Mouse (Mus musculus): ENCODE measurements at regions not wholly inside any gene's neighbourhood (a gene's known extent, or its start where the extent isn't known, plus 50 kb on each side); places are given as distances from the start of the nearest gene placed in this dataset.
"Not testable (repeated sequence)": the region's sequence is repeated elsewhere in the genome, so short reads cannot be mapped to it uniquely, and the experiment has no call there.

DNA sequence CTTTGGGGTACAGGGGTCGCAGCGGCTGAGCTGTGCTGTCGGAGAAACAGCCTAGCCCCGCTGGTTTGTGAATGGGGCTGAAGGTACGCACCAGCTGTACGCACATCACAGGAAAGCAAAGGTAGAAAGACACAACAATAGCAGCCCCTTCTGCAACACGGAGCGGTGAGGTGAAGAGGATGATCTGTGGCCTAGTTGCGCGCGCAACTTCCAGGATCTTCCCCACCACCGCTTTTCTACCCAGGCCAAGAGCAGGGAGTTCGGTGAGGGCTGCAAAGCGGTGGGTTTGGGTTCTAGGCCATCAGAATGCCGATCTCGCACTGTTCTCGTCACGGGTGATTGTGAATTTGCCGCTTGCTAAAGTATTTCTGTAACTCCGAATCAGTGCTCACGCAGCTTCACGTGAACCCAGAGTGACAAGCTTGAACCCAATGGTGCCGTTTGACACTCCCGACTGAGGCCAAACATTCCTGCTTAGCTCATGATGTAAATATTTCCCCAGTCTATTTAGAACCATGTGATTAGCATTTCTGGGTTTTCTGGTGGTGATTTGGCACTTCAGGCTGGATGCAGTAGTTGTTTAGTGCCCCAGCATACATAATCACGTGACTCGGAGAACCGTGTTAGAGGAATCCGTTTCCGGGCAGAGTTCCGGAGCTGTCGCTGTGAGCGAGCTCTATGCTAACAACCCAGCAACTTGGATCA, 54.7 kb downstream of the Cryaa start:
- in situ Hi-C loops (cut with MboI, MseI): loop anchor here (10.0 kb wide), 1 partner anchor 782 kb away; no protein-coding TSS in a partner anchor

- in situ Hi-C loops (cut with MboI, MseI): loop anchor here (10.0 kb wide), 1 partner anchor 780 kb away; no protein-coding TSS in a partner anchor
Observed at GRCm38 (mm10) chr17:31734521-31734920, 56.9 kb downstream of the Cryaa start.

GRCm38 (mm10) chr17:31736716-31737115, 59.1 kb downstream of the Cryaa start:
- in situ Hi-C loops (cut with MboI, MseI): loop anchor here (10.0 kb wide), 1 partner anchor 778 kb away; no protein-coding TSS in a partner anchor

DNA sequence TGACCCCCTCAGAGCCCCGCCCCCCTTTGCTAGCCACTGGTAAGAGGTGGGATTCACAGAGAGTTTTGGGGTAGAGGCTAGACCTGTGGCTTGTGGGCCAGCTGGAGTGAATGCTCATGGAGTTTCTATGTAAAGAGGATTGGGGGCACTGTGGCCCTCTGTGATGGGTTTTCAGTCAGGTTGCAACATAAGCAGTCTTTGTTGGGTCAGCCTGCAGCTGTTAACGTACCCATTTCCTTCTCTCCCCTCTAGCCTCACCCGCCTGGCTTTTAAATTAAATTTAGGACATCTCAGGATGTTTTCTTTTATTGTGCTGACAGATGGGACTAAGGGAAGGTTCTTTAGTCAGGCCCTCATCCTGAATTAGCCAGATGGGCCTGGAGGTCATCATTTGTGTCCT, 60.6 kb downstream of the Cryaa start:
- in situ Hi-C loops (cut with MboI, MseI): loop anchor here (10.0 kb wide), 1 partner anchor 777 kb away; no protein-coding TSS in a partner anchor

DNA sequence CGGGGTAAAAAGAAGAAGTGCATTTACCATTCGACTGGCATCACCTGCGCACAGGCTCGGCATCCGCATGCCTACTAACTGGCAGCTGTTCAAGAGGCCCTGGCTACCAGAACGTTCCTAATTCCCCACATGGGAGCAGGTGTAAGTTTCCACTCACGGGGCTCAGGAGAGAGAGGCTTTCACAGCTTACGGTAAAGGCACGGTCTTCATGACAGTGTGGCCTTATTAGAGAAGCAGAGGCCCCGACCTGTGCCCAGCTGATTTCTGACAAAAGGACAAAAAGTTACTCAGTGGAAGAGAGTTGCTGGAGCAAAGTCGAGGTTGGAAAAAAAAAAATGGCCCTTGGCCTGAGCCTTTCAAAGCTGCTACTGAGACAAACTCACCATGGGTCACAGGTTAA, 62.0 kb downstream of the Cryaa start:
- in situ Hi-C loops (cut with MboI, MseI): loop anchor here (10.0 kb wide), 1 partner anchor 775 kb away; no protein-coding TSS in a partner anchor

DNA sequence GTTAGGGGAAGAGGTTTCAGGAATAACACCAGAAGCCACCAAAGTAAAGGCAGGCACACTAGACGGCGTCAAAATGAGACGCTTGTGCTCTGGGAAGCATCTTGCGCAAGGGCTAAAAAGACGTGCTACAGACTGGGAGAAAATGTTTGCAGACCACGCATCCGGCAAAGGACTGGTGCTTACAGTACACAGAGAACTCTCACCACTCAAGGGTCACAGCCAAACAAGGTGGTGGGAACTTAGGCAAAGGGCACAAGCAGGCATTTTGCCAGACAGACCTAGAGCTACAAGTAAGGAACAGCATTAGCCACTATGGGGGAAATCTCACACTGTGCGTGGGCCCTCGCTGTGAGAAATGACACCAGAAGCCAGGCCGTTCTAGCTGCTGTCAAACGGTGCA, 62.5 kb downstream of the Cryaa start:
- in situ Hi-C loops (cut with MboI, MseI): no loop called here

- in situ Hi-C loops (cut with MboI, MseI): no loop called here
Observed at GRCm38 (mm10) chr17:31743656-31744055, 66.0 kb downstream of the Cryaa start.

DNA sequence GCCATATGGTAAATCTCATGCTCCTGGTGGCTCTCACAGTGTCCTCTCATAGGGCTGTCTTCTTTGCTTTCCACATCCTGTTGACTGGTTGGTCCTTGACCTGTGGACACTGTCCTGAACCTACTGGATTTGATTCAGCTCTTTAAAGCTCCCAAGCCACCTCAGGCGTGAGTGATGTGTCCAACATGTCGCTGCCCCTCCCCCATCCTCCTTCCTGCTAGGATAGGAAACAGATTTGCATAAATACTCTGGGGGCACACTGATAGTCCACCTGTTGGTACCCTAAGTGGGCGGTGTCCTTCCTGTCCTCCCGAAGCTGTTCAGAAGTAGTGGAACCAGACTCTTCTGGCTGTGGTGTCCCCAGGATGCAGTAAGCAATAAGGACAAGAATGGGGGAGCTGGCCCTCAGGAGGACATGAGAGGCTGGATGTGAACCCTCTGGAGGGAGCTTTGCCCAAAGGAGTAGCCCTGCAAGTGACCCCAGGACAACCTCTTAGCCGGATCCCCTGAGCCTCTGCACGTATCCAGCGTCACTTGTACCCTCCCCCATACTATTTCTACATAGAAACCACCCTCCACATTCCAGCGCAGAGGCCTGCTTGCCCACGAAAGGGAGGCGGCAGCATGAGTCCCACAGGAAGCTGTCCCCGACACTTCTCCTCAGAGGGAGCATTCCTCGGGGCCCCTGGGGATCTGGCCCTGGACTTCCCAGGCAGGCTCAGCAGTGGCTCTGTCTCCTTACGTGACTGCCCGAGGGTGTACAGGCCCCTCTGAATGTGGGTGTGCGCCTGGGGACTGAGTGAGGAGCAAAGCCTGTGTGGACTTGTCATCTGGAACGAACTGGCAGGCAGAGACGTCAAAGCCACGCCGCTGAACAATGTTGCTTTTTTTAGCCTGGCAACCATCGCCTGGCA, 68.8 kb downstream of the Cryaa start:
- in situ Hi-C loops (cut with MboI, MseI): loop anchor here (5.0 kb wide), 1 partner anchor 49 kb away; no protein-coding TSS in a partner anchor

DNA sequence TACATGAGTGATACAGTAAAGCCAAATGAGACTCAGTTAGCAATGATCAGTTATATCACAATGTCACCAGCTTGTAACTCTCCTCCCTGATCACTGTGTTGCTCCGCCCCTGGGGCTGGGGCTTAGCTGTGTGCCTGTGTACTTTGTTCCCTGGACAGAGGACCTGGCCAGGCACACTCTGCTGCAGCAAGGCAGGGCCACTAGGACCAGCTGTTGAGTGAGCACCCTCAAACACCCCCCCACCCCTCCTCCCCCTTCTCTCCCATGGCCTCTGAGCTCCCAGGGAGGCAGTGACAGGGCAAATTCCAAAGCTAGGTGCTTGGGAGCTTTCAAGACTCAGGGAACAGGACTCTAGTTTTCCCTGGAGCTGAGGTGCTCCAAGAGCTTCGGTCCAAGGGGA, 70.0 kb downstream of the Cryaa start:
- in situ Hi-C loops (cut with MboI, MseI): loop anchor here (5.0 kb wide), 1 partner anchor 50 kb away; no protein-coding TSS in a partner anchor

GRCm38 (mm10) chr17:31748158-31748557, 70.6 kb downstream of the Cryaa start:
- in situ Hi-C loops (cut with MboI, MseI): loop anchor here (5.0 kb wide), 1 partner anchor 51 kb away; no protein-coding TSS in a partner anchor

DNA sequence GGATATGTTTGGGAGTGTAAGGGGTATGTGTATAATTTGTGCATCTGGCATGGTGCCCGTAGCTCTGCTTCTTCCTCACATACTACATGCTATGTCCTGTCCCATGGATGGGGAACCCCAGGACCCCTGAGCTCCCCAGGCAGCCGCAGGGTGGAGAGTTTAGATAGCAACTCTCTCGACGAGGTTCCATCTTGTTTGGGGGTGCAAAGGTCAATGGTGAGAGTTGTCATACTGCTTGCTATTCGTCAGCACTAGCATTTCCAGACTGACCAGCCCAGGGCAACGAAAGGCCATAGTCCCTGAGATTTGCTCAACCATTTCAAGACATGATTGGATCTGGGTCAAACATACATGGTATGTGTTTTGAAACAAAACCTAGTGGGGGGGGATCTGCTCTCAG, 71.4 kb downstream of the Cryaa start:
- in situ Hi-C loops (cut with MboI, MseI): loop anchor here (5.0 kb wide), 1 partner anchor 52 kb away; no protein-coding TSS in a partner anchor

DNA sequence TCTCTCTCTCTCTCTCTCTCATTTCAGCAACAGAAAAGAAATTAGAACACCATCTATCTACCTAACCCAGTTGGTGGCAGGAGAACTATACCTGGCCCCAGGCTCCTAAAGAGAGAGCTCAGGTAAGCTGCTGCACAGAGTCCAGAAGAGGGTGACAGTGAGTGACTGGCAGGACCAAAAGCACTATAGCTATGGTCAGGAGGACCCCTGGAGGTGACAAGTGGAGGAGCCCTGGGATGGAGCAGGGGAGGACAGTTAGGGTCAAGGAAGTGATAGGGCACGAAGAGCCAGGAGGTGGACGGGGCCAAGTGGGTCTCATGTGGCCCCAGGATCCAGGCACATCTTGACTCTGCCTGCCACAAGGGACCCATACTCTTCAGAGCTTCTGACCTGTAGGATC, 73.7 kb downstream of the Cryaa start:
- in situ Hi-C loops (cut with MboI, MseI): no loop called here

GRCm38 (mm10) chr17:31753113-31753858, 75.7 kb downstream of the Cryaa start:
- in situ Hi-C loops (cut with MboI, MseI): no loop called here

GRCm38 (mm10) chr17:31753859-31754229, 76.2 kb downstream of the Cryaa start:
- in situ Hi-C loops (cut with MboI, MseI): no loop called here

- in situ Hi-C loops (cut with MboI, MseI): no loop called here
Observed at GRCm38 (mm10) chr17:31760465-31760864, 82.9 kb downstream of the Cryaa start.

DNA sequence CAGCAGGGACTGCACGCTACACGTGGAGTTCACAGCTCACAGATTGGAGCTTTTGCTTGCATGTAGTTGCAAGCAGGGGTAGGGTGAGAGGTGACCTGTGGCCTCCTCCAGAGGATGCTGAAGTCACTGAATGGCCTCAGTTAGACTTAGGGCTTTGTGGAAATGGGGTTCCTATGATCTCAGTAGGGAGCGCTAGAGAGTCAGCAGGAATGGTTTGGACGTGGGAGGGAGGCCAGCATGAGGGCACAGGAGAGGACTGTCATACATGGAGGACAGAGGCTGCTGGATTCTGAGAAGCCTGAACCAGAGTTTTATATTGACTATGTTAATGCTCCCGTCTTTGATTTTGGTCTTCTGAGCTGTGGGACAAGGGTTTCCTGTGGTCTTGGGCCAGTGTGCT, 85.5 kb downstream of the Cryaa start:
- in situ Hi-C loops (cut with MboI, MseI): no loop called here

DNA sequence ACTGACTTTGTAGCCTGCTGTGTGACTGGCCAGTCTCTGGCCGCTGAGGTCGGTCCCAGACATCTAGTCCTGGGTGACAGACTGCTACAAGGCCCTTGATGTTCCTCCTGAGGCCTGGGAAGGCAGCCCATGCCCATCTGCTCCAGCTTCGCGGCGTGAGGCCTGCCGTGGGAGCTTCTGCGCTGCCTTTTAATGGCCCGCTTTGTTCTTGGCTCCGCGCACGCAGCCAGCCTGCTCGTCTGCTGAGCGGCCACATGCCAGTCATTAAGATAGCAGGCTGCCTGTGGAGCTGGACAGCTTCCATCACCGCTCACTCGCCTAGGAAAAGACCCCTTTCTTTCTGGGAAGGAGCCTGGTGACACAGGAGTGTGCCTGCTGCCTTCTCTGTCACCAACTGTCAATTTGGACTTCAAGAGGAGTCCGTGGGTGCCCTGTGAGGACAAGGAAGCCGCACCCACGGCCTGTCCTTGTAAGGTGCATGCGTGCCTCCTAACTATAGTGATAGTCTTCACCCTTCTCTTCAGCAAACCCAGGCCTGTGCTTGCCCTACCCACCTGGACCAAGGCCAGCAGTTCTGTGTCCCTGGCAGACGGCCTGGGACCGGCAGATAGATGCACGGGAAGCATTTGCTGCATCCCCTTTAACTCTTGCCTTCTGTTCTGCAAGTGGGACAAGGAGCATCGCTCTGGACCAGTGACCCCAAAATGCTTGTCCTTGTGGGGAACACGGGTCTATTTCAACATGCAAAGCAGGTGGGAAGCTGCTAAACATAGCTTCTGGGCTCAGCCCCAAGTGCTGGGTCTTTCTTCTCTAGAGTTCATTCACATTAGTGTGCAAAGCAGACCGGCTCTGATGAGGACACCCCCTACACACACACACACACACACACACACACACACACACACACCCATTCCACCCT, 88.6 kb downstream of the Sik1 start:
- in situ Hi-C loops (cut with MboI, MseI): no loop called here

GRCm38 (mm10) chr17:31772201-31772820, 83.3 kb downstream of the Sik1 start:
- in situ Hi-C loops (cut with MboI, MseI): no loop called here

DNA sequence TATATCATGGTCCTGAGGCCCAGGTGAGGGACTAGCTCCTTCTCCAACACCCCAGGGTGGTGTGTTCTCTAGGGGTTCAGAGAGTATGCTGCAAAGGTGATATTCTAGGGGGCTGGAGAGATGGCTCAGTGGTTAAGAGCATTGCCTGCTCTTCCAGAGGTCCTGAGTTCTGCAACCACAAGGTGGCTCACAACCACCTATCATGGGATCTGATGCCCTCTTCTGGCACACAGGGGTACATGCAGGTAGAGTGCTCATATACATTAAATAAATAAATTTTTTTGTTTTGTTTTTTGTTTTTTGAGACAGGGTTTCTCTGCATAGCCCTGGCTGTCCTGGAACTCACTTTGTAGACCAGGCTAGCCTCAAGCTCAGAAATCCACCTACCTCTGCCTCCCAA, 81.7 kb downstream of the Sik1 start:
- in situ Hi-C loops (cut with MboI, MseI): not testable (repeated sequence)

DNA sequence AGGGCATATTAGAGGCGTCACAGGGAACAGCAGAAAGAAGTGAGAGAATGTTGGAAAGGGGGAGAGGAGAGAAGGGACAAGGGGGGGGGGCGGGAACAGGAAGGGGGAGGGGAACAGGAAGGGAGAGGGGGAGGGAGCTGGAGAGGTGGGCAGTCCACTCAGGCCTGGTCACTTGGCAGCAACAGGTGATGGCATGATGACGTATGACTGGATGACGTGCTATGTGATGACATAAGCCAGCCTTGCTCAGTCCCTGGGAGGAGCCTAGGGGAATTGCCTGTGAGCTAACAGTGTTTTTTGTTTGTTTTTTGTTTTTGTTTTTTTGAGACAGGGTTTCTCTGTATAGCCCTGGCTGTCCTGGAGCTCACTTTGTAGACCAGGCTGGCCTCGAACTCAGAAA, 80.6 kb downstream of the Sik1 start:
- in situ Hi-C loops (cut with MboI, MseI): no loop called here
